Mouse (Mus musculus) left cerebral cortex, postnatal 14 days (tissue): Measurements from ENCODE around the gene Snrnp25. TPM values are rescaled to one million over a fixed set of nuclear protein-coding genes. Genes with fewer than 3 reads are reported as not detected.

Experiments used
- total RNA-seq, 2 experiments: library from RNA; stranded (reverse); gene quantifications; 2 replicates each; pipeline ENCODE4 v1.2.3; 2021

Snrnp25 gene
- total RNA-seq, 2 experiments from 2014 or later = 24.9 to 26.2 TPM

Other genes starting within 250 kb of the Snrnp25 start
- not detected for gene 4930524B15Rik, start 239.8 kb upstream of the Snrnp25 start, total RNA-seq
- gene Nsg2, start 205.0 kb upstream of the Snrnp25 start, total RNA-seq = 100 to 1,000 TPM; 759 to 774 TPM
- gene Il9r, start 5.1 kb upstream of the Snrnp25 start, total RNA-seq = not detected
- 10 to 100 TPM; 16.5 to 18.0 TPM for gene Rhbdf1, start 16.9 kb downstream of the Snrnp25 start, total RNA-seq
- 10 to 100 TPM; 18.7 to 20.5 TPM for gene Mpg, start 21.1 kb downstream of the Snrnp25 start, total RNA-seq
- 10 to 100 TPM; 47.0 to 57.0 TPM for gene Nprl3, start 62.3 kb downstream of the Snrnp25 start, total RNA-seq
- not detected for gene Hba-x, start 71.0 kb downstream of the Snrnp25 start, total RNA-seq
- 100 to 1,000 TPM; 855 to 863 TPM for gene Hba-a1, start 78.1 kb downstream of the Snrnp25 start, total RNA-seq
- 1 to 10 TPM; 1.4 to 2.2 TPM for gene Hbq1b, start 81.5 kb downstream of the Snrnp25 start, total RNA-seq
- 100 to 1,000 TPM; 768 to 806 TPM for gene Hba-a2, start 91.1 kb downstream of the Snrnp25 start, total RNA-seq
- 1 to 10 TPM in 1 of 2 experiments, not detected in 1; 1.1 TPM for gene Hbq1a, start 94.7 kb downstream of the Snrnp25 start, total RNA-seq
- 10 to 100 TPM; 20.7 to 23.2 TPM for gene Sh3pxd2b, start 142.4 kb downstream of the Snrnp25 start, total RNA-seq
- gene Ubtd2, start 250.0 kb downstream of the Snrnp25 start, total RNA-seq = 10 to 100 TPM; 52.7 to 53.0 TPM